Mouse (Mus musculus) ovary, postnatal 14 days (tissue): ENCODE measurements around the gene Fip1l1.

Source experiments
- DNase-seq: peaks from one replicate; pipeline ENCODE4 v3.0.0; 2022; ENCODE audit warnings: low spot score

The Fip1l1 gene

DNA sequence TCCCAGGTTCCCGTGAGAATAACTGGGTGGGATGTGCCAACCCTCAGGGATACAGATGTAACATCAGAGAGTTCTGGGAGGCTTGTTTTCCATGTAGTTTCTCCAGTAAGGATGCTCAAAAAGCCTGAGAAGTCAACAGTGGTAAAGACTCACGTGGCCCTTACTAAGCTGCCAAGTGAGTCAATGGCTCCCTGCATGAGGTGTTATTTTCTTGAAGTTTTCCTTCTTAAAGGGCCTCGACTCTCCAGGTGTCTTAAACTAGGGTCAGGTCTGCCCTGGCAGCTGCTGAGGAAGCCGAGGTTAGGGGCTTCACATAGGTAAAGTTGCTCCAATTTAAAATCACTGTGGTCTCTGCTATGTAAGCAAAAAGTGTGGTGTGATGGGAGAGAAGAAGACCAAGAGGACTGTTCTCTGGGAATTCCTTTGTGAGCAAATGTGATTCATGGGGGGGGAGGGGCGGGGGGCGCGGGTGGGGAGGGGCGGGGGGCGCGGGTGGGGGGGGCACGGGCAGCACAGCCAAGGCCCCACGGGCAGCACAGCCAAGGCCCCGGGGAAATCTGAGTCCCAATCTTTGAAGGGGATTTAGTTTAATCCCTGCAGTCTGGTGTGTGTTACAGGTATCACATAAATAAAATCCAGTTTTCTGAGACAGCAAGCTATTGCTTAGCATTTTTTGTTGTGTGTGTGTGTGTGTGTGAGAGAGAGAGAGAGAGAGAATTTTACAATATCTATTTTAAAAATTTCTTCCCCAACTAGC, 82.7 kb downstream of the Fip1l1 start:
- DNase-seq: no peak

DNA sequence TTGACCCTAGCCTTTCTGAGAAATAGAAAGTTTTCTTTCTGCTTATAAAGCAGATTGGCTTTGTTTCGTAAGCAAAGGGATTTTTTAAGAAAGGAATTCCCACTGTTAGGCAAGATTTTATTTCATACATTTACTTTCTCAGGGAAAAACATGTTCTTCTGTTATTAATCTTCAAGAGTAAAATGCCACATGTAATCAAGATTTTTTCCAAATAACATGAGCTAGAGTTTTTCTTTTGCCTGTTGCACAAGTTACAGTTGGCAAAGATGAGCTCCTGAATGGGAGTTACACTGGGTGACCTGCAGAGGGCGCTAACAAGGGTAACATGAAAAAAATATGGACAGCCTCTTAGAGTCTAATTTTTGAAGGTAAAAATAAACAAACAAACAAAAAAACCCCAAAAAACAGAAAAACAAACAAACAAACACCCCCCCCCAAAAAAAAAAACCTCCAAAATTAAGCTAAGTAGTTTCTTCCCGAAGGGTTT, 83.4 kb downstream of the Fip1l1 start:
- DNase-seq: no peak

DNA sequence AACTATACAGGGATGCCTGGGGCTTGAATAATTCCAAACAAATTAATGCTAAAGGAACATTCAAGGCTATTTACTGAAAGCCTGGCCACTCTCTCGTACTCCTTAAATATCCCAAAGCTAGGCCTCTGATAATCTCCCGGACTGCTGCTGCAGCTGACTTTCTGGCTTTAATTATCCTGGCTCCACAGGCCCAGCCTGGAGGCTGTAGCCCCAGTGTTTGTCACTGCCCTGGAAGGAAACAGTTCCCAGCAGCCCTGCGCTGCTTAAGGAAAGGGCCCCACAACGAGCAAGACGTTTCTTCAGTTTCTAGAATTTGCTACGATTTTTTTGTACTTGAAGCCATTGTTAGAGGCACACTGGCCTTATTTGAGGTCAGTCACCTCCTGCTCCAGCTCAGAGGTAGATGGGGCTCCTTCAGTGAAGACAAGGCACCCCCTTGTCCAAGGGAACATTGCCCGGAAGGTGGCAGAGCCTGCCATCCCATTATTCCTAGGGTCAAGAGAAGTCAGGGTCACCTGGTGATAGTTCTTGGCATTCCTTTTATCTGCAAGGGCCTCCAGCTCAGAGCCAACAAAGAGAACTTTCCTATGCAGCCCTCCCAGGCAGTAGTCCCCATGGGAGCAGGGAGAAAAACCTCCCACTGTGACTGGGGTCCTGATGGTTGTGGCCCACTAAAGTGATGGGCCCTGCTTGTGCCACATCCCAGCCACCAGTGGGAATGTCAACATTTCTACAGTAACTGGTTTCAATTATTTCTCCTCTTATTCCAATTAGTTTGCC, 86.6 kb downstream of the Fip1l1 start:
- DNase-seq: no peak

- DNase-seq: no peak
Measured at GRCm38 (mm10) chr5:74623316-74624000, 88.2 kb downstream of the Fip1l1 start.

GRCm38 (mm10) chr5:74624385-74624784, 89.1 kb downstream of the Fip1l1 start:
- no peak for DNase-seq

GRCm38 (mm10) chr5:74628001-74628400, 92.8 kb downstream of the Fip1l1 start:
- DNase-seq: no peak

- no peak for DNase-seq
Measured at GRCm38 (mm10) chr5:74632369-74633114, 97.3 kb downstream of the Fip1l1 start.

DNA sequence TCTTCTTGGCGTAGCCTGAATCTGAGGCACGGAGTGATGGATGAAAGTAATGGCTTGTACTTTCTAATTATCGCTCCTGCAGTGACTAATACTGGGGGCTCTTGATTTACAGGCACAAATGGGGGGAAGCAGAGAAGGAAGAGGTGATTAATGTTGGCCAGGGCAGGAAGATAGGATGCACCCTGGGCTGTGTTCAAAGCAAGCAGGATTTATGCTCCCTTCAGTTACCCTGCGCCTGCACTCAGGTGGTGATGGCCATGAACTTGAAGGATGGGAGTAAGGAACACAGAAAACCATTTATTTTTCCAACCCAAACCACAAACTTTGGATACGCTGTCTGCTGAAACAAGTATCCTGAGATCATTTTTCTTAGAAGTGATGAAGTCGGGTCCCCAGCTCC, 98.2 kb downstream of the Fip1l1 start:
- DNase-seq: no peak

DNA sequence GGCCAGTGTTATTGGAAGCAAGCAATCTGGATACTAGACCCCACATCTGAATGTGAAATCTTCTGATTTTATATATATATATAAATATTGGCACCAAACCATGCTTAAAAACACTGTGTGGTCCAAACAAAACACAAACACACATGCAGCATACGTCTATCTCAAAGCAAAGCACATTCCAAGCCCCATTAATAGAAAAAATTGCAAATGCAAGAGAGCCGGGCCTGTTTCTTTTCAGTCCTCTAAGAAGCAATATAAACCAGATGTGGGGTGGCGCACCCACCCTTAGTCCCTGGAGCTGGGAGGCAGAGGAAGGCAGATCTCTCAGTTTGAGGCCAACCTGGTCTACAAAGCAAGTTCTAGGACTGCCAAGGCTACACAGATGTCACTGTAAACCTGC, 99.1 kb downstream of the Fip1l1 start:
- no peak for DNase-seq

DNA sequence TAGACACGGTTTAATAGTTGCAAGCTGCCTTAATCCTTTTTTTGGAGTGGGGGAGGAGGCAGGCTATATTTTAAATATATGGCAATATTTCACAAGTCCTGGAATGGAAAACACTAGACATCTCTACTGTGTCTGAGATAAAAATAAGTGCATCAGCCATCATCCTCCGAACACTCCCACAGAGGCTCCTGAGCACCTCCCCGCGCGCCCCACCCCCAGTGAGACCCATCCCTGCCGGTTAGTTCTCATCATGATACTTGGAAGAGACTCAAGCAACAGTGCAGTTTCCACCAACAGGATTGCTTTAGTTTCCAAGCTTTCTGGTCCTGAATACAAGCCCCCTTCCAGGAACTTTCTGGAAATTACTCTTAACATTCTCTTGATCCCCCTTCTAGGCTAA, 104.3 kb downstream of the Fip1l1 start:
- DNase-seq: no peak

DNA sequence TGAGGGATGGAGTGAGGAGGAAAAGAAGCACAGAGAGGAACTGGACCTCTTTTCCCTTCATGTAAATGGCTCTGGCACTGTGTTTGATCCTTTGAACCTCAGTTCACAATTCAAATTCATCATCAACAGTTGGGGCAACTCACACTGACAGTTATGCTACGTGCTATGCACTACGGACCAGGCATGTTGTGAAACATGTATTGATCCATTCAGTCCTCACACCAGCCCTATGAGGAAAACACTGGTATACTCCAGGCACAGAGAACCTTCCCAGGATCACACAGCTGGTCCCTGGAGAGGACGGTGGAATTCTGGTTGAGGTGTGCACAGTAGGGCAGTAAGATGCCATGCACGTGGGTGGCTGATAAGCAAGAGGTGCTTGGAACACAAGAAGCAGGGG, 105.3 kb downstream of the Fip1l1 start:
- DNase-seq: no peak

DNA sequence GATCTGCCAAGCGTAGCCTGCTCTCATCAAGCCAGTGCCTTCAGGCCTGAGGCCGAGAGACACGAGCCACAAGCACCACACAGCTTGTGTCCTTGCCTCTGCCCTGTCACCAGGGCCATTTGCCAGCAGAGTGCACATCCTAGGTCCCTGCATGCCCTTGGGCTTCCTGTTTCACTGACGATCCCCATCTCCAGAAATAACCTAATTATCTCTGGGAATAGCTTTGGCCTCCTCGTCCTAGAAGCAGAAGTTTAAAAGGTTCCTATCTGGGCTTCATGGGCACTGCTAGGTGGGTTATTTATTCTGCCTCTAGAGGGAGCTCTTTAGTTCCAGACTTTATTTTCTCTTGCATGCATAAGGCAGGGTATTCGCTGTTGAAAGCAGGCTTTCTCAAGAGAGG, 105.8 kb downstream of the Fip1l1 start:
- no peak for DNase-seq

DNA sequence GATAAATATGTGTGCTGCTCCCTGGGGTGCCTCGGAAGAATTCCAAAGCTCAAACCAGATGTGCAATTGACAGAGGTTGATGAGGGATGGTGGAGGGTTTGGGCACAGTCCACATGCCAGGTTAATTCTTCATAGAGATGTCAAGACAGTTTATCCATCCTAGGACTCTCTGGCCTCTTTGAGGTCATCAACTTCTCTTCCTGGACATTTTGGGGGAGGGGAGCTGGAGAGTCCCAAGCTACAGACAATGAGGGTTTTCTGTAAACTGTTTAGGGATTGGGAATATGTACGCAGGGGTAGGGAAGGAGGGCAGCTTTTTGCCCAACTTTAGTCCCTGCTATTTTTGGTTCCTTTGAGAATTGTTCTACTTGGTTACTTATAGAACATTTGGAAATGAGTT, 107.0 kb downstream of the Fip1l1 start:
- no peak for DNase-seq

- no peak for DNase-seq
Measured at GRCm38 (mm10) chr5:74647584-74647984, 112.3 kb downstream of the Fip1l1 start.

DNA sequence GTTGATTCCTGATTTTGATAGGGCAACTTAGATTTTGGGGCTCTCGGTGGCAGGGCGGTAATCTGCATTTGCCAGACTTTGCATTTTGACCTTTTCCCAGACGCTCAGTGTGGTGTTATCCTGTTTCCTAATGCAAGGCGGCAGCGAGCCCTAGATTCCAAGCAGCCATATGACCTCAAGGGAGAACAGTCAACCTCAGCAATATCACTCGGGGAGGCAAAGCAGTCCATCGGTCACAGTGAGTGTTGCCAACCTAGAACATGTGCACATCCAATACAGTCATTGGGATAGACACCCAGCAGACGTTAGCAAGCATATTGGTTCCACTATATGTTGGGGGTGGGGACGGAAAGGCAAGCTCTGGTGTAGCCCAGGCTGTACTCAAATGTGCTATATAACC, 113.0 kb downstream of the Fip1l1 start:
- no peak for DNase-seq
